10 mouse cellular contexts compared by ENCODE assay signal in genomic region chr5:63827006-63827405, GRCm38 (mm10). TPM values are rescaled to one million over a fixed set of nuclear protein-coding genes. Genes with fewer than 3 reads are reported as not detected.
DNase-seq lines count a peak whose midpoint lies in the region; ATAC-seq and TF ChIP-seq lines count a peak whose summit lies in the region.
"Had no signal": no experiment of that assay in that cellular context is flagged by ENCODE, and none has a peak within 500 bp of the region (broad histone marks: within the 10 kb centered on the region; RNA-seq: fewer than 3 reads in every experiment).

No protein-coding gene starts in this region.

- H3K9ac ChIP-seq in heart, embryonic 11.5 days (ENCODE audit: low read depth, low read length) = no peak overlapping the region
- H3K9ac ChIP-seq in stomach, postnatal 0 days (ENCODE audit: low read length) = no peak overlapping the region

- TF ChIP-seq CTCF in stomach, postnatal 0 days (IDR thresholded peaks at IDR 0.05; ENCODE audit: low read depth) = 0 out of 2 replicates have a peak, but pooled peaks have one; percentile 15

- H3K27ac ChIP-seq in heart, embryonic 11.5 days (ENCODE audit: low read depth, low read length) = no peak overlapping the region
- peak overlapping the region; percentile 92 for H3K27ac ChIP-seq in stomach, postnatal 0 days (replicated peaks)
- no peak overlapping the region for H3K27ac ChIP-seq in hindbrain, embryonic 10.5 days
- no peak overlapping the region for H3K27ac ChIP-seq in forebrain, embryonic 10.5 days

- H3K4me1 ChIP-seq in heart, embryonic 11.5 days (ENCODE audit: control insufficient read depth, insufficient read depth, low read length) = no peaks in the 10 kb centered on the region
- 0 out of 2 replicates have a peak, but pooled peaks cover 2% of the 10 kb centered on the region for H3K4me1 ChIP-seq in stomach, postnatal 0 days (replicated peaks; ENCODE audit: control insufficient read depth, insufficient read depth)
- 0 out of 2 replicates have a peak, but pooled peaks cover 8% of the 10 kb centered on the region for H3K4me1 ChIP-seq in hindbrain, embryonic 10.5 days (replicated peaks)
- H3K4me1 ChIP-seq in forebrain, embryonic 10.5 days = peaks cover 7% of the 10 kb centered on the region; the same call in 1 of the 2 replicates

- no peak for ATAC-seq in heart, embryonic 11.5 days (replicated peaks; ENCODE audit: insufficient number of reproducible peaks, low FRiP score, low TSS enrichment)
- ATAC-seq in stomach, postnatal 0 days (ENCODE audit: low FRiP score, low TSS enrichment) = no peak

- no peaks in the 10 kb centered on the region for H3K36me3 ChIP-seq in heart, embryonic 11.5 days (ENCODE audit: control insufficient read depth, insufficient read depth, low read length)
- no peaks in the 10 kb centered on the region for H3K36me3 ChIP-seq in stomach, postnatal 0 days (ENCODE audit: control insufficient read depth, insufficient read depth, low read length)
- no peaks in the 10 kb centered on the region for H3K36me3 ChIP-seq in hindbrain, embryonic 10.5 days
- H3K36me3 ChIP-seq in forebrain, embryonic 10.5 days (replicated peaks) = no peaks in the 10 kb centered on the region

- H3K9me3 ChIP-seq in heart, embryonic 11.5 days (replicated peaks; ENCODE audit: control insufficient read depth, low read length) = no peaks in the 10 kb centered on the region
- no peaks in the 10 kb centered on the region for H3K9me3 ChIP-seq in stomach, postnatal 0 days (ENCODE audit: control insufficient read depth, low read length)
- no peaks in the 10 kb centered on the region for H3K9me3 ChIP-seq in hindbrain, embryonic 10.5 days
- H3K9me3 ChIP-seq in forebrain, embryonic 10.5 days = no peaks in the 10 kb centered on the region

- H3K4me2 ChIP-seq in heart, embryonic 11.5 days = no peak overlapping the region
- H3K4me2 ChIP-seq in stomach, postnatal 0 days (replicated peaks; ENCODE audit: low read depth) = peak overlapping the region; percentile 27

- TF ChIP-seq EP300 in stomach, postnatal 0 days (optimal IDR thresholded peaks at IDR 0.05) = no peak

- peaks cover 3% of the 10 kb centered on the region; the same call in 1 of the 2 replicates for H3K27me3 ChIP-seq in heart, embryonic 11.5 days (ENCODE audit: control insufficient read depth, insufficient read depth, low read length)
- no peaks in the 10 kb centered on the region for H3K27me3 ChIP-seq in stomach, postnatal 0 days (ENCODE audit: control insufficient read depth, insufficient read depth, low read length)
- H3K27me3 ChIP-seq in hindbrain, embryonic 10.5 days (ENCODE audit: insufficient read depth, poor library complexity, severe bottlenecking) = no peaks in the 10 kb centered on the region
- no peaks in the 10 kb centered on the region for H3K27me3 ChIP-seq in forebrain, embryonic 10.5 days (ENCODE audit: poor library complexity, severe bottlenecking)

- 64% methylated on average over 6 of the region's 6 CpGs for WGBS in heart, embryonic 11.5 days (ENCODE audit: insufficient replicate concordance)
- 22% methylated on average over 6 of the region's 6 CpGs for WGBS in stomach, postnatal 0 days
- WGBS in hindbrain, embryonic 10.5 days = 75% methylated on average over 6 of the region's 6 CpGs
- WGBS in forebrain, embryonic 10.5 days = 76% methylated on average over 6 of the region's 6 CpGs

- peak; percentile 20 to 50 for DNase-seq in heart, adult 18-20 months
- DNase-seq in spleen, postnatal 36 days (ENCODE audit: low spot score in 2 of 2) = peak; percentile 55 to 62
- no peak for DNase-seq in spleen, postnatal 4 days (ENCODE audit: low spot score in 2 of 2)
- peak; percentile 51 for DNase-seq in lung, postnatal 10 days
- DNase-seq in stomach, postnatal 0 days (ENCODE audit: low spot score) = no peak
- DNase-seq in hindbrain, embryonic 10.5 days (ENCODE audit: low spot score) = no peak
- DNase-seq in forebrain, embryonic 10.5 days (ENCODE audit: extremely low spot score, low spot score) = no peak
- DNase-seq: cerebellum, adult 11 months; heart, postnatal 4 days had no signal

- no peak overlapping the region for H3K4me3 ChIP-seq in heart, embryonic 11.5 days (ENCODE audit: low read depth, low read length)
- H3K4me3 ChIP-seq in stomach, postnatal 0 days (ENCODE audit: low read depth, low read length) = no peak overlapping the region
- no peak overlapping the region for H3K4me3 ChIP-seq in hindbrain, embryonic 10.5 days
- H3K4me3 ChIP-seq in forebrain, embryonic 10.5 days = no peak overlapping the region

RNA-seq across cellular contexts. Expression of gene 0610040J01Rik, which starts 14.8 kb away (rescaled TPM):
- 1 to 10 TPM; 3.7 to 4.4 TPM for total RNA-seq in heart, adult 18-20 months (2021)
- 0.99 and 1.0 TPM in 2 replicates for polyA plus RNA-seq in heart, embryonic 11.5 days (2014; fragmentation: Nextera tagmentation; extraction: Ambion mirVana)
- polyA plus RNA-seq in stomach, postnatal 0 days (2015; fragmentation: Nextera tagmentation; extraction: Ambion mirVana) = 53.8 and 56.2 TPM in 2 replicates
- 3.3 and 3.8 TPM in 2 replicates for polyA plus RNA-seq in hindbrain, embryonic 10.5 days (2016; fragmentation: Nextera tagmentation; extraction: Ambion mirVana)
- 1.9 and 2.0 TPM in 2 replicates for polyA plus RNA-seq in forebrain, embryonic 10.5 days (2016; fragmentation: Nextera tagmentation; extraction: Ambion mirVana)

Comparison
In these comparisons a context has a peak if more than half of its experiments do, and no peak if none do; other contexts are left out.
1. DNase-seq: peak in heart, adult 18-20 months (2 of 2), spleen, postnatal 36 days (2 of 2) and lung, postnatal 10 days (single experiment); none in spleen, postnatal 4 days (0 of 2), stomach, postnatal 0 days (single experiment), hindbrain, embryonic 10.5 days (single experiment) and forebrain, embryonic 10.5 days (single experiment).
2. RNA of gene 0610040J01Rik, which starts 14.8 kb away (polyA plus RNA-seq): 53.8 to 56.2 TPM in stomach, postnatal 0 days; 3.3 to 3.8 TPM in hindbrain, embryonic 10.5 days, 1.9 to 2.0 TPM in forebrain, embryonic 10.5 days and 0.99 to 1.0 TPM in heart, embryonic 11.5 days; every median in the first group is over 10 times any median in the second.